Mouse (Mus musculus) neural tube, embryonic 12.5 days (tissue): ENCODE data around the gene Gm13285. TPM values are rescaled to one million over a fixed set of nuclear protein-coding genes. Genes with fewer than 3 reads are reported as not detected.

ENCODE experiments used
- polyA plus RNA-seq: library from polyadenylated mRNA; unstranded; fragments of >200 nt; fragmentation: Nextera tagmentation; extraction: Ambion mirVana; gene quantifications from 2 replicates; pipeline ENCODE4 v1.2.1, GENCODE M21; 2016

The Gm13285 gene
- polyA plus RNA-seq, 1 experiment from 2014 or later: 0.58 TPM

Other genes starting within 250 kb of the Gm13285 start
- not detected in 2 replicates for gene Ifna15, start 241.4 kb upstream of the Gm13285 start, polyA plus RNA-seq
- not detected in 2 replicates for gene Ifna14, start 227.9 kb upstream of the Gm13285 start, polyA plus RNA-seq
- not detected in 2 replicates for gene Ifna9, start 207.3 kb upstream of the Gm13285 start, polyA plus RNA-seq
- gene Ifna12, start 196.3 kb upstream of the Gm13285 start, polyA plus RNA-seq: not detected in 2 replicates
- gene C87499, start 165.3 kb upstream of the Gm13285 start, polyA plus RNA-seq: not detected in 2 replicates
- gene Ifna13, start 155.2 kb upstream of the Gm13285 start, polyA plus RNA-seq: not detected in 2 replicates
- gene Ifna16, start 122.7 kb upstream of the Gm13285 start, polyA plus RNA-seq: not detected in 2 replicates
- not detected in 2 replicates for gene Ifna2, start 115.8 kb upstream of the Gm13285 start, polyA plus RNA-seq
- not detected in 2 replicates for gene Ifnab, start 108.3 kb upstream of the Gm13285 start, polyA plus RNA-seq
- gene Gm26566, start 77.9 kb upstream of the Gm13285 start, polyA plus RNA-seq: 1.6 and 2.0 TPM in 2 replicates
- gene Klhl9, start 77.2 kb upstream of the Gm13285 start, polyA plus RNA-seq: 127 and 132 TPM in 2 replicates
- gene Gm13271, start 44.8 kb upstream of the Gm13285 start, polyA plus RNA-seq: not detected in 2 replicates
- gene Gm13283, start 39.5 kb upstream of the Gm13285 start, polyA plus RNA-seq: 0.32 and 0.46 TPM in 2 replicates
- gene Gm13290, start 25.8 kb upstream of the Gm13285 start, polyA plus RNA-seq: 0.22 TPM in 1 of 2 replicates, not detected in the other
- not detected in 2 replicates for gene Gm13289, start 22.7 kb upstream of the Gm13285 start, polyA plus RNA-seq
- gene Gm13272, start 19.8 kb upstream of the Gm13285 start, polyA plus RNA-seq: not detected in 2 replicates
- gene Ifnz, start 17.5 kb upstream of the Gm13285 start, polyA plus RNA-seq: not detected in 2 replicates
- gene Gm13276, start 14.0 kb upstream of the Gm13285 start, polyA plus RNA-seq: not detected in 2 replicates
- gene Gm13277, start 11.0 kb upstream of the Gm13285 start, polyA plus RNA-seq: not detected in 2 replicates
- not detected in 2 replicates for gene Gm13278, start 8.1 kb upstream of the Gm13285 start, polyA plus RNA-seq
- gene Gm13275, start 5.2 kb upstream of the Gm13285 start, polyA plus RNA-seq: not detected in 2 replicates
- not detected in 2 replicates for gene Gm13279, start 2.3 kb upstream of the Gm13285 start, polyA plus RNA-seq
- gene Gm13287, start 3.6 kb downstream of the Gm13285 start, polyA plus RNA-seq: not detected in 2 replicates
- not detected in 2 replicates for gene Gm13288, start 5.9 kb downstream of the Gm13285 start, polyA plus RNA-seq
- not detected in 2 replicates for gene Ifna7, start 16.6 kb downstream of the Gm13285 start, polyA plus RNA-seq
- gene Ifna11, start 20.3 kb downstream of the Gm13285 start, polyA plus RNA-seq: not detected in 2 replicates
- gene Ifna6, start 27.8 kb downstream of the Gm13285 start, polyA plus RNA-seq: not detected in 2 replicates
- gene Ifna5, start 35.9 kb downstream of the Gm13285 start, polyA plus RNA-seq: not detected in 2 replicates
- not detected in 2 replicates for gene Ifna4, start 42.2 kb downstream of the Gm13285 start, polyA plus RNA-seq
- not detected in 2 replicates for gene Ifna1, start 50.4 kb downstream of the Gm13285 start, polyA plus RNA-seq
- gene Ifne, start 80.5 kb downstream of the Gm13285 start, polyA plus RNA-seq: not detected in 2 replicates